Mouse (Mus musculus) layer of hippocampus, postnatal 36 days (tissue): ENCODE results near the gene Rnf5. TPM values are rescaled to one million over a fixed set of nuclear protein-coding genes. Genes with fewer than 3 reads are reported as not detected.

Experiments
- DNase-seq, 2 experiments: peaks; one replicate each; pipeline ENCODE4 v3.0.0; 2022
- total RNA-seq, 2 experiments: library from RNA; stranded (reverse); gene quantifications; 2 replicates each; pipeline ENCODE4 v1.2.3; 2021

The Rnf5 gene
- total RNA-seq, result 10 to 100 TPM; 79.4 to 87.3 TPM

- DNase-seq, result peak; percentile 96 to 97
These were observed at the start of gene Rnf5 for GRCm38 (mm10) chr17:34603375-34604060. TSS of gene Rnf5 (minus strand) at chr17:34603690.

- DNase-seq, result no peak
These were observed 49.5 kb upstream of the Rnf5 start for GRCm38 (mm10) chr17:34652985-34653384.

- no peak for DNase-seq
These were observed 49.1 kb upstream of the Rnf5 start for GRCm38 (mm10) chr17:34652546-34652945.

GRCm38 (mm10) chr17:34651507-34652221, 48.2 kb upstream of the Rnf5 start:
- DNase-seq, result peak in 1 of 2 experiments; percentile 69

- DNase-seq, result no peak
These were observed 47.3 kb upstream of the Rnf5 start for GRCm38 (mm10) chr17:34650781-34651180.

- no peak for DNase-seq
These were observed 45.8 kb upstream of the Rnf5 start for GRCm38 (mm10) chr17:34649106-34649864.

- no peak for DNase-seq
These were observed 44.8 kb upstream of the Rnf5 start for GRCm38 (mm10) chr17:34648141-34648890.

GRCm38 (mm10) chr17:34646906-34647787, 43.7 kb upstream of the Rnf5 start, which contains the start of gene Atf6b:
TSS of gene Atf6b (plus strand) at chr17:34647146.
- DNase-seq, result peak; percentile 94 to 96

- no peak for DNase-seq
These were observed 42.5 kb upstream of the Rnf5 start for GRCm38 (mm10) chr17:34645831-34646511.

GRCm38 (mm10) chr17:34645256-34645829, 41.9 kb upstream of the Rnf5 start:
- no peak for DNase-seq

- DNase-seq, result peak; percentile 96
These were observed 41.1 kb upstream of the Rnf5 start, which contains the start of gene Fkbpl for GRCm38 (mm10) chr17:34644608-34645007. TSS of gene Fkbpl (plus strand) at chr17:34644764.

- no peak for DNase-seq
These were observed 40.5 kb upstream of the Rnf5 start for GRCm38 (mm10) chr17:34643944-34644343.

GRCm38 (mm10) chr17:34643379-34643778, 39.9 kb upstream of the Rnf5 start:
- DNase-seq, result no peak

- no peak for DNase-seq
These were observed 38.5 kb upstream of the Rnf5 start for GRCm38 (mm10) chr17:34641945-34642344.

- DNase-seq, result peak; percentile 55 to 74
These were observed 37.5 kb upstream of the Rnf5 start for GRCm38 (mm10) chr17:34640778-34641601.

GRCm38 (mm10) chr17:34639461-34640255, 36.2 kb upstream of the Rnf5 start:
- no peak for DNase-seq

GRCm38 (mm10) chr17:34637459-34637858, 34.0 kb upstream of the Rnf5 start:
- DNase-seq, result no peak

GRCm38 (mm10) chr17:34635671-34636070, 32.2 kb upstream of the Rnf5 start:
- DNase-seq, result no peak
